Mouse (Mus musculus): ENCODE measurements around the gene Gpc3. TPM values are rescaled to one million over a fixed set of nuclear protein-coding genes. Genes with fewer than 3 reads are reported as not detected.

The Gpc3 gene
- not detected for polyA plus RNA-seq (2017; shearing (Covaris generic))

DNA sequence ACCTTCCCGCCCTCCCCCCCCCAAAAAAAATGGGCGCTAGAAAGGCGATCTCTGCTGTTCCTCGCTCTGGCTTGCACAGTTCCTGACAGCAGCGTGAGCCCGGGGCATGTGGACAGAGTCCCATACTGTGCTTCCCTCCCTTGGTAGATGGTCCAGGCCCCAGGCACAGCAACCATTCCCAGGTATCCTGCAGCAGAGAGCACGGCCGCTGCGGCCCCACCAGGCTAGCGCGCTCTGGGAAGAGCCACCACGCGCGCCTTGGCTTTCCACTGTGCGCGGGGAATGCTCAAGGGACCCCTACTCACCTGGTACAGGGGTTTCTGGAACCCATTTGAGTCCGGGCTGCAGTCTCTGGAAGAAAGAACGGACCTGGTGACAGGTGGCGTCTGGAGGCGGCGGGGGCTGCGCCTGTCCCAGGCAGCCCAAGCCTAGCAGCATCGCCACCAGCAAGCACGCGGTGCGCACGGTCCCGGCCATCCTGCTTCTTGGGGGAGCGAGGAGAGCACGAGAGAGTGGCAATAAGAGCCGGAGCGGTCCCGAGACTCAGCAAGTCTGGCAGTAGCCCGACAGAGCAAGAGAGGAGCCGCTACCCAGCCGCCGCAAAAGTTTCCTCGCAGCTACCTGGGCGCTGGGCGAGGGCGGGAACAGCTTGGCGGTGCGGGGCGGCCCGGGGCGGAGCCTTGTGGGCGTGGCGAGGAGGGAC, at the start of gene Gpc3:
Gene Gpc3, minus strand, starts transcription at position 623 of the 703 bp plus-strand sequence.
- no peak for ATAC-seq

DNA sequence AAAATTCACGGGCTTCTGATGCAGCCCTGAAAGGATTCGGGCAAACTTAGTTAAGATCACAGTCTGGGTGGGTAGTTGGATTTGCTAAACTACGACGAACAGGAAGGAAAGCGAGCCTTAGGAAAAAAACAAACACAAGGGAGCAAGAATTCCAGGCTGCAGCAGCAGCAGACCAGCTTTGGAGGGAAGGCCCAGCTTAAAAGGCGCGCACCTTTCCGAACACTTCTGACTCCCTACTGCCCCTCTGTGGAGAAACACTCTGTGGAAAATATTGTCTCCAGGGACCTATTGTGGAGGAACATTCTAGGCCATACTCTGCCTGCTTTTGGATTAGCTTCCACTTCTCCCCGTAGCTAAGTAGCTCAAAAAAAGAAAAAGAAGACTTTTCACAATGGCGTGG, 38.2 kb upstream of the Gpc3 start:
- no peak for ATAC-seq

DNA sequence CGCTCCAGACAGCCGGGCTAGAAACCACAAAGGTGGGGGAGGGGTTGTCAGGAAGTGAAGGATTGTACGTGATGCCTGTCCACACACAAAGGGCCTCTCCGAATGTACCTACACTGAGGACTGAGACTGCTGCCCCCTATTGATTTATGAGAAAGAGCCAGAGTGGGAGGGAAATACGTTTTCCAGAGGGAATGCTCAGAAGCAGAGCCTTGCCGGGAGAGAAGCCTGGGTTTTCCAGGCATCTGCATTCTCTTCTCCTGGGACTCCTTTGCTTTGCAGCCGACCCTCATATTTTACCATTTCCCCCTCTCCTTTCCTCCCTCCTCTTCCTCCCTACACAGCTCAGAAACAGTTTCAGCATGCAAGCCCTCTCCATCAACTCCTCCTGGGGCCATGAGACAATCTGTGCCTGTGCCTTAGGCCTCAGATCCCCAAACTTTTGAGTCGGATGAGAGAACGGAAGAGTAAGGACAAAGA, 37.8 kb upstream of the Gpc3 start:
- ATAC-seq: no peak

DNA sequence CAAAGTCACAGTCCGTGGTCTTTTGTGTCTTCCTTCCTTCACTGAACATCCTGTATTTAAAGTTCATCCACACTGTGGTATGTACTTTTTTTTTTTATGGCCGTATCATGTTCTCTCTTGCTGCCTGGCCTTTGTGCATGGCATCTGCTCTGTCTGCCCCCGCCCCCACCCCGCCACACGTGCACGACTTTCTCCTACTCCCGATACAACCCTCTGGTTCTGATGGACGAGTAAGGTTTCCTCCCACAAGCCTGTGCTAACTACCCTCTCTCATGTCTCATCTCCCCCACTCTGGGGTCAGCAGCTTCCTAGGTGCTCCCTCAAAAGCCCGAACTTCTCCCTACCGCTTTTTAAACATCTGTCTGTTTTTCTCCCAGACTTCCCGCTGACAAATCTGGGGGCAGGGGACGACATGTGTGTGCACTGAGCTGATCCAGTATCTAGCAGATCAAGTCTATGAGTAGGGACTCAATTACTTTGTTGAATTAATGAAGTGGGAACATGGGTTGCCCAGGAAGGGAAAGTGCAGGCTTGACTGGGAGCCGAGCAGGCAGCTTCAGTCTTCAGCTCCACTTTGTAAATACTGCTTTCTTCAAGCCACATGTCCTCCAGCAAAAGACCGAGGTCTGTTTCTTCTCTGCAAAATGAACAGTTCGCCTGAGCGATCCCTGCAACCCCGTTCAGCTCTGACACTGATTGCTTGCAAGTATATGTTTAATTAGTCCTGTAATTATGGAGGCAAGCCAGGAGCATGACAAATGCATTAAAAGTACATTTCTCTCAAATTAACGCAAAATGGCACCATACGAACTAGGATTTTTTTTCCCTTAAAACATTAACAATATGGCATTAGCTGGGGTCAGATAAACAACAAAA, 35.4 kb upstream of the Gpc3 start:
- ATAC-seq: no peak

DNA sequence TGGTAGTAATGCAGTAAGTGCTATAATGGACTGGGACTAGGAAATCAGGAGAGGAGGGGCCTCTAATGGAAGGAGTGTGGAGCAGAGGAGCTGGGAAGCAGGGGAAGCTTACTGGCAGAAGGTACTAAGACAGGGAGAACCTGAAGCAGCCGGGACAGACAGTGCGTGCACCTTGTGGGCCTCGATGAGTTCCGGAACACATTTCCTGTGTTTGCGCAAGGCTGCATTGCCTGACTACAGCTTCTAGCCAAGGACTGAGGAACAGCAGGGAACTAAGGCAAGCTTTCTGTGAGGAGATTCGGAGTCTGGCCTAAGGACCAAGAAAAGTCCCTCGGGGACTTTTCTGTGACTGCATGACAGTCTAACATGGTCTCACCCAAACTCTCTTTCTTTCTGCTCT, 30.6 kb upstream of the Gpc3 start:
- ATAC-seq: no peak

DNA sequence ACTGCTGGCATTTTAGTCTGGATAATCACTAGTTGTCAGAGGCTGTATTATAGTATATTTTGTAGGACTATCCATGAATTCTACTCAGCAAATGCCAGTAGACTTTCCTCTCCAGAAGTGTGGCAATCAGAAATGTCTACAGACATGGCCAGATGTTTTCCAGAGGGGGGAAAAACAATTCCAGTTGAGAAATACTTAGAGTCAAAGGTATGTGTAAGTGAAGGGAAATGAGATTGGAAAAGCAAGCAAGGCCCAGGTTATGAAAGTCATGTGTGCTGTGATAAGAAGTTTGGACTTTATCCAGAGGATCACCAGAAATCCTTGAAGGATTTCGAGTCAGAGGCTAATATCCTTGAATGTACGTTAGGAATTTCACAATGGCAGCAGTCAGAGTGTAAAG, 29.6 kb upstream of the Gpc3 start:
- ATAC-seq: no peak

DNA sequence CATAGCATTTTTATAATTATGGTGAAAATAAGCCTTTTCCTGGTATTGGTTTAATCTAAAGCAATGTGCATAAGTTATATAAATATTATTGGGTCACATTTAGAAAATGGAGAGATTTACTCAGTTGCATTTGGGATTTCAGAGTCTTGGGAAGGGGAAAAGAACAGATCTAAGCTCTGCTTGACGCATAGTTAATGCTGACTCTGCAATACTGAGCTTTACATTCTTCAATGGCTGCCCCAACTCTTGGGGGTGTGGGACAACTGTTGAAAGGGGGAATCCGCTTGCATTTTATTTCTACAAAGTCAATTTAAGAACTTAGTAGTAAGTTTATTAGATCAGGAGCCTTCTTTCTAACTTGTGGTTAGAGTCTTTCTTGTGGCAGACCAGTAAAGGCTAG, 28.4 kb upstream of the Gpc3 start:
- no peak for ATAC-seq

DNA sequence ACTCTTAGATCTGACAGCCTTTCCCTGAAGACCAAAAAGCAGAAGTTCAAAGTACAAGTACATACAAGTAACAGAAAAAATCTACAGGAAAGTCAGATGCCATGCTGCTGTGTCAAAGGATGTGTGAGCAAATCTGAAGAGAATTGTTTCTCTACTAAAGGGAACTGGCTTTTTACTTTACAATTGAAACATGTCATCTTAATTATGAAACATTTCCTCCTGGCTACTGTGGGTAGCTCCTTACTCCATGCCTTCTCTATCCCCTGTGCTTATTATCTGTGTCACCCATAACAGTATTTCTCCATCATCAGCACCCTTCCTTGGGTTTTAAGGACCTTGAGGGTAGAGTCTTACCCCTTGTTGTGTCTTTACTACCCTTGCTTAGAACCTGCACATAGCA, 23.7 kb upstream of the Gpc3 start:
- ATAC-seq: no peak

DNA sequence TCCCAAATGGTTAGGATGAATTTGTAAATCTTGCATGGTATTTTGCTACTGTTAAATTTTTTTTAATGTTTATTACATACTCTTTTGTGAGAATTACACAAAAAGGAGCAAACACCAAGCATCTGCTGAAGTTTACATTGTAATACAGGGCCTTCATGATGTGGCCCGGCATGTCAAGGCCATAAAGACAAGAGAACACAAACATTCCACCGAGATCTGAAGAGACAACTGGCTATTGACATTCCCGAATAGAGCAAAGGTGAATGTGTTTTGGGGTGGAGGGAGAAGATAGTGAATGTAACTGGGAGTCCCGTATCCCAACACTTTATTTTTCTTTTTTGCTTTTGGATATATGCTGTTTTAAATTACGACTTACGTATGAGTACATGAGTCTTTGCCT, 20.2 kb upstream of the Gpc3 start:
- no peak for ATAC-seq

DNA sequence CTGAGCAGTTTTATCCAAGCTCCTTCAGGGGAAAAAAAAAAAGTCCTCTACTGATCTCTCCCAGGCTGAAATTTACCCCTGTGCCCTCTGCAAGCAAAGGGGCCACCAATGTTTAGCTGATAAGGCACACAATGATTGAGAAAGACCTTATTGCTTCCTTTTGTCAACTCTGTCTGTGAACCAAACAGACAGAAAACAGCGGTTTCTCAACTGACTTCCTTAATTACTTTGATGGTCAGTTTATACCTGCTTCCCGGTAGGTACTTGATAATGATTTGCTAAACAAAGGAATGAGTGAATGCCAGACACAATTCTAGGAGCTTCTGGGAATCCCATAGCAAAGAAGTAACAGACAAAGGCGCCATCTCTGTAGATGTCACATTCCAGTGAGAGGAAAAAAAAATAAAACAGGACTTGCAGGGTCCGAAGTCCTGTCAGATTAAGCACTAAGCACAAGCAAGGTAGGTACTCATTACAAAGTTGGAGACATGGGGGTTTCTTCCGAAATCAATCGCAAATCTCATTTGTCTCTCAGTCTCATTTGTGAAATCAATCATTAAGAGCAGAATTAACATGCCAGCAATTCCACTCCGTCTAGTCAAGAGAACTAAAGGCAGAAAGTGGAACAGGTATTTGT, 19.1 kb upstream of the Gpc3 start:
- ATAC-seq: no peak

DNA sequence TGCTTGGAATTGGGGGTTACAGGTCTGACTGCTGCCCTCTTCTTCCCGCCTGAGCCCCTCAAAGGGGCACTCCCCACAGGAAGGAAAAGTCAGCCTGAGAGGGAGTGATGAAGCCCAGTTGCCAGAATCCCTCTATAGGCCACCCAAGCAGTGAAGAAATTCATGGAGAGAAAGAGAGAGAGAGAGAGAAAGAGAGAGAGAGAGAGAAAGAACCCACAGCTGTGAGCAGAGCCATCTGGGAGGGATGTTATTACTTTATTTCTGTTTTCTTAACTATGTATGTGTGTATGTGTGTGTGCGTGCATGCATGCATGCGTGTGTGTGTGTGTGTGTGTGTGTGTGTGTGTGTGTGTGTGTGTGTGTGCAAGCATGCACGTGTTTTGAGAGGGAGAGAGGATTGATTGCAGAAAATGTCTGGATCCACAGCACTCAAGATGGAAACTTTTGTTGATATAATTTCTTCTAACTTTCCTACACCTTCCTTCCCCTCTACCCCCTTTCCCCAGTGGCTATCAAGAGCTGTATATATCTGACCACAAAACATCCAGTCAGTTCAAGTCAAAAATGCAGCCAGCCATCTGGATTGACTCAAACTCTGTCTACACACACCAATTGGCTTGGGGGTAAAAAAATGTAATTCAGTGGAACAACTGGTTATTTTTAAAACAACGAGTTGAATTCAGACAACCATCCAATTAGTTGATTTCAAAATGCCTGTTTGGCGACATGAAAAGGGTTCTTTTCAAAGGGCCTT, 13.4 kb upstream of the Gpc3 start:
- ATAC-seq: no peak

DNA sequence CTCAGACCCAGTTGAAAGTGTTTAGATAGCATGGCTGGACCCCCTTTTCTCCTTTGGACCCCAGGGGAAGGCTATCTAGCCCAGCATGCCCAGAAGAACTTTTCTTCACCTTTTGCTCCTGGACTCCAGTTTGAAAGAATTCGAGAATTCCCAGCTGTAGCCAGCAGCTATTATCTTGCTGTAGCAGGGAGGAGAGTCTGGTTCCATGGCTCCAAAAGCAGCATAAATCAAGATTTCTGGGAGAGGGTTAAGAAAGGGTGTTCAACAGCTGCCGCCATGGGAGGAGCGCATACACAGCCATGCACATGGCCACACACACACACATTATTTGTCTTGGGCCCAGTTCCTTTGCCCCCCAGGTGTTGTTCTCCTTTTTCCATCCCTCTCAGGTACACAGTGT, 4.1 kb upstream of the Gpc3 start:
- ATAC-seq: no peak

DNA sequence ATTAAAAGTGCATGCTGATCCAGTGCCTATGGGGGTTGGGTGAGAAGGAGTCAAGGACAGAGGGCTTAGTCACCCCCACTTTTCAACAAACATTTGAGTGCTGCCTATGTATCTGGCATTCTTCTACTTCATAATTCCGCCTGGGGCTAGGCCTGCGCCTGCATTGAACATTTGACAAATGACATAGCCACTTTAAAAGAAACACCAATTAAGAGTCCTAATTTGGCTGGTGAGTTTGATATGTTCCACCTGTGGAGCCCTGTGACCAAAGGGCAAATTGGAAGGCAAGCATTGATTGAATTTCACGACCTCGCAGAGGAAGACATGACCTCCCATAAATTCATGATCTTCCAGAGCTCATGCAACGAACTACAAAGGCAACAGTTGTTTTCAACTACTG, 2.4 kb upstream of the Gpc3 start:
- no peak for ATAC-seq

DNA sequence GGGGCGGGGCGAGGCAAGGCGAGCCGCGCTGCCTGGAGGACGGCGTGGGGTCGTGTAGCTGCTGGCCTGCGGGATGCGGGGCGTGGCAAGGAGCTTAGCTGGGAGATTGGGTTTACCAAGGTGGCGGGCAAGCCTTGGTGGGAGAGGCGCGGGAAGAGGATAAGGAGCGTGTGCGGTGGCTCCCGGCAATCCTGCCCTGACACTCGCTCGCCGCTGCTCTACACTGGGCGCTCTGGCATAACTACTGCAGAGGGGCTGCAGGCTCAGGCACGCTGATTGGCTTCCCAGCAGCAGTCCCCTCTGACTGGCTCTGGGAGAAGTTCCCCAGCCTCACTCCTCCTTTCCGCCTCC, 256 bp upstream of the Gpc3 start:
- ATAC-seq: no peak

DNA sequence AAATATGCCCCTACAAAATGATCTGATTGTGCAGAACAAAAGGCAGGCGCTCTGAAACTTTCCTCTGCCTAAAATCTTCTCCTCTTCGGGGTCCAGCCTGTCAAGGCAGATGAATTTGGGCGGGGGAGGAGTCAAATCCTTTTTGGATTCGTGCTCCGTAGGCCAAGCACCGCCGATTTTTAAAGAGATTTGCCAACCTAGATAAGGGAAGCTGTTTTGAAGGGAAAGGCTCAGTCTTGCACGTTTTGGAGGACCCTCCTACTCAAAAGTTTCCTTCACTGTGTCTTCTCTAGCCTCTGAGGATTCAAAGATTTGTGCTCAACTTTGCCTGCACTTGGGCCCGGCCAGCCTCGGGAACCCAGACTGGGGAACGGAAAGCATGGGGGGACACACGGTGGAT, 944 bp downstream of the Gpc3 start:
- ATAC-seq: no peak

DNA sequence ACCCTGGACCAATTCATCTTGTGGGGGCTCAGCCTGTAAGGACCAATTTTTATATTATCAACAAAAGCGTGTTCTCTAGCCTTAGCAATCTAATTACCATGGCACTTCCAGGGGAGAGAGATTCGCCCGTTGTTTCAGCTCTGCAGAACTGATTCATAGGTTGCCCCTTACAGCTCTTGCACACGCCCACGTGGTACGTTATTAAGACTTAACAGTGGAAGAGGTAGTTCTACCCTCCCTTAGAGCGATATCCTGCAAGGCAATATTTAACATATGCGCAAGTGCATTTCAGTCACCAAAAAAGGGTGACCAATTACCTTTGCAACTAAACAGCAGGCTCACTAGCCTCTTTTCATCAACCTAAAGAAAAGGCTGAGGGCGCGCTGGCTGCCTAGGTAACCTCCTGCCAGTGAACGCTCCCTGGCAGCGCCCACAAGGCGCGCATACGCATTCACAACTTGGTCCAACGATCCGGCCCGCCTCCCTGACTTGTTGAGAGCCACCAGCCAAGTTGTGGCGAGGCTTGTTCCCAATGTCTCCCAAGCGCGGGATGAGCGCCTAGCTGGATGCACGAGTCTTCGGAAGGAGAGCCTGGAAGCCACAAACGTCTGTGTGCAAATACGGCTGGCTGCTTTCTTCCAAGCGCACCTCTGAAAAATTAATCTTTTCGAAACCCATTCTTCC, 1.6 kb downstream of the Gpc3 start:
- ATAC-seq: no peak

DNA sequence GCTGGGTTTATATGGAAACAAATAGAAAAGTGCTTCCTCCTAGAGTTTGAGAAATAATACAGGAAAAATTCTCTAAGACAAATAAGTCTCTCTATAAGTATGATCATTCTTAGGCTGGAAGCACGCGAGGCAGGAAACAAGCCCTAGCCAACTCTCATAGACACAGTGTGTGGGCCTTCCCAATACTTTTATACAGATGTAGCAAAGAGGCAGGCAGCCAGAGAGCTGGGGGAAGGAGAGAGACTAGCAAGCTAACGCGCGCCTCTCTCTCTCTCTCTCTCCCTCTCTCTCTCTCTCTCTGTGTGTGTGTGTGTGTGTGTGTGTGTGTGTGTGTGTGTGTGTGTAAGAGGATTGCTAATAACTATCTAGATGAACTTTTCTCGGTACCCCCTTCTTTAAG, 2.2 kb downstream of the Gpc3 start:
- no peak for ATAC-seq

DNA sequence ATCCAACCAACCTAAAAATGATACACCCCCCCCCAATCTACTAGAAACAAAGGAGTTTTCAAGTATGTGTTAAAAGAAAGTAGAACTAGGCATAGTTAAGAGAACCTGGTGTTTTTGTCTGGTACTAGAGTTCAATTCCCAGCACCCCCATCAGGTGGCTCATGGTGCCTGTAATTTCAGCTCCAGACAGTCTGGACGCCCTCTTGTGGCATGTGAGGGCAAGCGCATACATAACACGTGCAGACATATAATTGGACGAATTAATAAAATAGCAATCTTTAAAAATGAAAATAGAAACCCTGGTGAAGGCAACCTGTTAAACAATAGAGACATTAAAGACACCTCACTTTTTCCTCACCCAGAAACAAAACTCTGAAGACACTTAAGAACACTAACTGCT, 10.6 kb downstream of the Gpc3 start:
- no peak for ATAC-seq

DNA sequence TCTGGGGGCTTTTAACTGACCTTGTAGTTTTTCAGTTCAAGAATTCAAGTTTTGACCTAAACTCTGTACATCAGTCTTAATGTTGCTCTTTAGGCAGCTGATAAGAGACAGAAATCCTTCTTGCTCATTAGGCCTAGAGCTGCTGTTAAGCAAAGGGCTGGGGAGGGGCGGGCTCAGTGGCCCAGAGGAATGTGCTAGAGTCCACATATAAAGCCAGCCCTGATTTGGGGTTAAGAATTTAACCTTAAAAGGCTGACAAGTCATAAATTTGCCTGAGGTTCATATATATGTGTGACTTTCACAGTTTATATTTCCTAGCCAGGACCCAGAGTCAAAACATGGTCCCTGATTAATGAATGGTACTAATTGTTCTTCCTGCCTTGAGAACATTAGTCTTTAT, 14.5 kb downstream of the Gpc3 start:
- ATAC-seq: no peak

DNA sequence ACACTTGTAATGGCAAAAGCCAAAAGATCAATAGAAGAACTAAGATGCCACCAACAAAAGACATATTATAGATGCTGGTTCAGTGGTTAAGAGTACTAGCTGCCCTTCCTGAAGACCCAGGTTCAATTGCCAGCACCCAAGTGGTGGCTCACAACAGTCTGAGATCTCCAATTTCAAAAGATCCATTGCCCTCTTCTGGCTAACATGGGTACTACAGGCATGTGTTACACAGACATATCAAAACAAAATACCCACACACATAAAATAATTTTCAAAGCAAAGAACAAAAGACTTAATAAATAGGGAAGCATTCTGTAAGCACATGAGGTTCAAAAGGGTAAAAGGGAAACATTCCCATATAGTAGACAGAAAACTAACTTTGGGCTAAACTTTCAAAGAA, 26.1 kb downstream of the Gpc3 start:
- no peak for ATAC-seq

DNA sequence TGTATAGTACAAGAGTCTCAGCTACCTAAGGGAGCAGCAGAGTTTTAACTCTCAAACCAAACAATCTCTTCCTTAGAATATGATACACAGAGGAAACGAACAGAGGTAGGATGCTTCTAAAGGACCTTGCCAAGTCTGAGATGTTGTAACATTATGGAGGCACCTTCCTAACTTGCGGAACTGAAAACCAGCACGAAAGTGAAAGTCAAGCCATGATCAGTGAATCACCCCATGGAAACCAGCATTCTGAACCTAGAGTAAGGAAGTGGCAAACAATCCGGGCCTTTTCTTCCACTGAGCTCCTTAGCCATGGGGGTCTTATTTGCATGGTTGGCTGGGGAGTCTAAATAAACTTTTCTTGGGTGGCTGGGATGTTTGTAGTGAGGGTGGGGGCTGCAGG, 53.8 kb downstream of the Gpc3 start:
- ATAC-seq: no peak

DNA sequence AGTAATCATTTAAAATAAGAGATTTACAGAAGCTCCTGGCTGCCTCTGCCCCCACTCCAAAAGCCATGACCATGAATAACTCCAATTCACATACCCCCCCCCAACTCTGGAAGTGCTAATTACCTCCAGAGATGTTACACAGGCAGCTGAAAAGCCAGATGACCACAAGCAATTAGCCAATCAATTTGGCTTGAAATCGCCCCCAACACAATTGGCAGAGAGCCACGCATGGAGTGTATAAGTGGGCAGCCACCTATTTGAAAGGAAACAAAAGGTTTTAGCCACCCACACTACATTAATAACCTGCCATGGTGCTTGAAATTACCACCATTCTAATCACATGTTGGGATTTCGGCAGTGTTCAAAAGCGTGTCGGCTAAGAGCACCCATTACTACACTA, 55.2 kb downstream of the Gpc3 start:
- no peak for ATAC-seq
